In genomic region chr11:21010867-21011266, GRCm38 (mm10) we compare ENCODE assay signal across 10 mouse cellular contexts.
A peak's percentile ranks its signal among the peaks of the same experiment; 100 is the strongest.
DNase-seq lines count a peak whose midpoint lies in the region; ATAC-seq and TF ChIP-seq lines count a peak whose summit lies in the region.
"Had no signal": no experiment of that assay in that cellular context is flagged by ENCODE, and none has a peak within 500 bp of the region (broad histone marks: within the 10 kb centered on the region; RNA-seq: fewer than 3 reads in every experiment).

No protein-coding gene starts in this region.

- no peak overlapping the region for H3K4me3 ChIP-seq in layer of hippocampus, adult 2 months
- no peak overlapping the region for H3K4me3 ChIP-seq in embryonic facial prominence, embryonic 11.5 days (ENCODE audit: low read depth, low read length)
- H3K4me3 ChIP-seq in hindbrain, embryonic 14.5 days (replicated peaks; ENCODE audit: low read length), result no peak overlapping the region
- no peak overlapping the region for H3K4me3 ChIP-seq in neural tube, embryonic 11.5 days (ENCODE audit: low read depth, low read length)
- no peak overlapping the region for H3K4me3 ChIP-seq in liver, postnatal 0 days (ENCODE audit: low read depth, low read length)

- DNase-seq in layer of hippocampus, adult 2 months (ENCODE audit: low spot score in 2 of 2), result no peak
- no peak for DNase-seq in layer of hippocampus, adult 9-11 months
- peak; percentile 17 for DNase-seq in embryonic facial prominence, embryonic 11.5 days (ENCODE audit: low spot score)
- DNase-seq in hindbrain, embryonic 14.5 days (ENCODE audit: low spot score), result peak; percentile 39
- DNase-seq in neural tube, embryonic 11.5 days (ENCODE audit: low spot score), result peak; percentile 57
- no peak for DNase-seq in left cerebral cortex, adult 11 months (ENCODE audit: low spot score)
- DNase-seq in liver, postnatal 0 days, result no peak
- DNase-seq: cerebellum, adult 8-10 months; thymus, postnatal 4 days had no signal

- no peak overlapping the region for H3K4me2 ChIP-seq in embryonic facial prominence, embryonic 11.5 days (ENCODE audit: low read depth, low read length)
- no peak overlapping the region for H3K4me2 ChIP-seq in hindbrain, embryonic 14.5 days (replicated peaks)
- H3K4me2 ChIP-seq in neural tube, embryonic 11.5 days (ENCODE audit: low read depth), result no peak overlapping the region
- no peak overlapping the region for H3K4me2 ChIP-seq in liver, postnatal 0 days (ENCODE audit: low read depth, low read length)

- no peak for ATAC-seq in embryonic facial prominence, embryonic 11.5 days (replicated peaks; ENCODE audit: insufficient number of reproducible peaks, low FRiP score, low TSS enrichment, low read depth)
- ATAC-seq in hindbrain, embryonic 14.5 days (ENCODE audit: low FRiP score), result peak; percentile 66; the same call in 1 of the 2 replicates
- ATAC-seq in neural tube, embryonic 11.5 days (ENCODE audit: insufficient read depth, low FRiP score, low TSS enrichment), result peak; percentile 81; the same call in 1 of the 2 replicates
- no peak for ATAC-seq in liver, postnatal 0 days
- no peak for ATAC-seq in megakaryocyte-erythroid progenitor cell, adult 5-6 weeks (replicated peaks; ENCODE audit: low FRiP score, low TSS enrichment, poor library complexity, severe bottlenecking)

- no peak for TF ChIP-seq EP300 in liver, postnatal 0 days (IDR thresholded peaks at IDR 0.05; ENCODE audit: low read depth)

- H3K27ac ChIP-seq in layer of hippocampus, adult 2 months, result peak overlapping the region; percentile 71; the same call in 1 of the 2 replicates
- H3K27ac ChIP-seq in embryonic facial prominence, embryonic 11.5 days (replicated peaks; ENCODE audit: low read depth, low read length), result no peak overlapping the region
- H3K27ac ChIP-seq in hindbrain, embryonic 14.5 days, result no peak overlapping the region
- H3K27ac ChIP-seq in neural tube, embryonic 11.5 days (ENCODE audit: low read depth, low read length), result no peak overlapping the region
- H3K27ac ChIP-seq in liver, postnatal 0 days (ENCODE audit: low read depth), result no peak overlapping the region

- no peak for TF ChIP-seq CTCF in layer of hippocampus, adult 2 months (conservative IDR thresholded peaks at IDR 0.05)
- no peak for TF ChIP-seq CTCF in liver, postnatal 0 days (IDR thresholded peaks at IDR 0.05; ENCODE audit: low read depth)

- WGBS in embryonic facial prominence, embryonic 11.5 days, result 38% methylated on average over 7 of the region's 7 CpGs
- 7% methylated on average over 7 of the region's 7 CpGs for WGBS in hindbrain, embryonic 14.5 days
- 28% methylated on average over 7 of the region's 7 CpGs for WGBS in neural tube, embryonic 11.5 days
- WGBS in liver, postnatal 0 days (ENCODE audit: insufficient replicate concordance), result 61% methylated on average over 7 of the region's 7 CpGs

- no peaks in the 10 kb centered on the region for H3K36me3 ChIP-seq in embryonic facial prominence, embryonic 11.5 days (replicated peaks; ENCODE audit: control insufficient read depth, insufficient read depth, low read depth, low read length)
- no peaks in the 10 kb centered on the region for H3K36me3 ChIP-seq in hindbrain, embryonic 14.5 days (replicated peaks; ENCODE audit: control insufficient read depth, insufficient read depth)
- no peaks in the 10 kb centered on the region for H3K36me3 ChIP-seq in neural tube, embryonic 11.5 days (ENCODE audit: control insufficient read depth, insufficient read depth, low read length)
- no peaks in the 10 kb centered on the region for H3K36me3 ChIP-seq in liver, postnatal 0 days (replicated peaks; ENCODE audit: insufficient read depth, low read length)

- H3K9ac ChIP-seq in embryonic facial prominence, embryonic 11.5 days (replicated peaks; ENCODE audit: low read length), result no peak overlapping the region
- H3K9ac ChIP-seq in hindbrain, embryonic 14.5 days, result no peak overlapping the region
- no peak overlapping the region for H3K9ac ChIP-seq in neural tube, embryonic 11.5 days (ENCODE audit: low read length)
- no peak overlapping the region for H3K9ac ChIP-seq in liver, postnatal 0 days (replicated peaks)

- H3K9me3 ChIP-seq in embryonic facial prominence, embryonic 11.5 days (replicated peaks; ENCODE audit: control insufficient read depth, low read length), result no peaks in the 10 kb centered on the region
- H3K9me3 ChIP-seq in hindbrain, embryonic 14.5 days (ENCODE audit: control insufficient read depth, low read length), result no peaks in the 10 kb centered on the region
- no peaks in the 10 kb centered on the region for H3K9me3 ChIP-seq in neural tube, embryonic 11.5 days (ENCODE audit: control insufficient read depth, low read length)
- H3K9me3 ChIP-seq in liver, postnatal 0 days (ENCODE audit: low read length), result no peaks in the 10 kb centered on the region

- no peaks in the 10 kb centered on the region for H3K4me1 ChIP-seq in embryonic facial prominence, embryonic 11.5 days (ENCODE audit: control insufficient read depth, insufficient read depth, low read length)
- no peaks in the 10 kb centered on the region; the same call in 1 of the 2 replicates for H3K4me1 ChIP-seq in hindbrain, embryonic 14.5 days (replicated peaks; ENCODE audit: control insufficient read depth, insufficient read depth, low read length)
- H3K4me1 ChIP-seq in neural tube, embryonic 11.5 days (ENCODE audit: control insufficient read depth, insufficient read depth, low read length), result 0 out of 2 replicates have a peak, but pooled peaks cover 2% of the 10 kb centered on the region
- peaks cover 10% of the 10 kb centered on the region; the same call in 1 of the 2 replicates for H3K4me1 ChIP-seq in liver, postnatal 0 days (ENCODE audit: insufficient read depth)

- H3K27me3 ChIP-seq in embryonic facial prominence, embryonic 11.5 days (ENCODE audit: control insufficient read depth, insufficient read depth, low read length), result no peaks in the 10 kb centered on the region
- H3K27me3 ChIP-seq in hindbrain, embryonic 14.5 days (ENCODE audit: control insufficient read depth, insufficient read depth, low read length), result no peaks in the 10 kb centered on the region
- H3K27me3 ChIP-seq in neural tube, embryonic 11.5 days (ENCODE audit: control insufficient read depth, insufficient read depth, low read length), result no peaks in the 10 kb centered on the region
- H3K27me3 ChIP-seq in liver, postnatal 0 days (ENCODE audit: insufficient read depth, low read length), result no peaks in the 10 kb centered on the region

Comparison
In these comparisons a context has a peak if more than half of its experiments do, and no peak if none do; other contexts are left out.
1. DNase-seq: peak in embryonic facial prominence, embryonic 11.5 days (single experiment), hindbrain, embryonic 14.5 days (single experiment) and neural tube, embryonic 11.5 days (single experiment); none in layer of hippocampus, adult 2 months (0 of 2), layer of hippocampus, adult 9-11 months (single experiment), left cerebral cortex, adult 11 months (single experiment) and liver, postnatal 0 days (single experiment).
2. ATAC-seq: peak in hindbrain, embryonic 14.5 days (single experiment) and neural tube, embryonic 11.5 days (single experiment); none in embryonic facial prominence, embryonic 11.5 days (single experiment), liver, postnatal 0 days (single experiment) and megakaryocyte-erythroid progenitor cell, adult 5-6 weeks (single experiment).